Mouse (Mus musculus): Measurements from ENCODE around the gene Zfp764.
"Not testable (repeated sequence)": the region's sequence is repeated elsewhere in the genome, so short reads cannot be mapped to it uniquely, and the experiment has no call there.

Gene Zfp764

DNA sequence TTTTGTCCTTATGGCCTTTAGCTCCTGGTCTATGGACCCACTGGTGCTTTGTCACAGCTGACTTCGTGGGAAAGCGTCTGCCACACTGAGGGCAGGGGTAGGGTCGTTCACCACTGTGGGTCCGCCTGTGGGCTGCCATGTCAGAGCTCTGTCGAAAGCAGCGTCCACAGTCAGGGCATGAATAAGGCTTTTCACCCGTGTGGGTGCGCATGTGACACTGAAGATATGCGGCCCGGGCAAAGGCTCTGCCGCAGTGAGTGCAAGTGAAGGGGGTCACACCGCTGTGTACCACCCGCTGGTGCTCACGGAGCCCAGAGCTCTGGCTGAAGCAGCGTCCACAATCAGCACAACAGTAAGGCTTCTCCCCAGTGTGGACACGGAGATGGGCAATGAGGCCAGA, 15.1 kb downstream of the Zfp764 start:
- no peak for DNase-seq (ENCODE audit: low read depth)

DNA sequence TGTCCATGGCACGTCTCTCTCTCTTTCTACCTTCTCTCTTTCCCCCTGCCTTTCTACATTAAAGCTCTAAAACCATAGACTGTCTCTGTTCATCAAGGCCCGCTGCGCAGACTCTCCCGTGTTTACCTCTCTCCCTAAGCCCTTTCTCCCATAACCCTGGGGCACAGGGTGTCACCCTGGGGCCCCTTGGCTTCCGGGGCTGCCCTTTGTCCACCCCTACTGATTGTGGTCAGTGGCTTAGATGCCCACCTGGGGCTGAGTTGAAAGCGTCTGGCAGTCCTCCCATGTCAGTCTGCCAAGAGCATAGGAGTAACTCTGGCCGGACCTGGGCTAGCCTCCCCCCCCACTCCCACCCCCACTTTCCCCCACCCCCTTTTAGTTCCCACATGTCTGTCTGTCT, 16.3 kb downstream of the Zfp764 start:
- DNase-seq (ENCODE audit: low read depth) = no peak

DNA sequence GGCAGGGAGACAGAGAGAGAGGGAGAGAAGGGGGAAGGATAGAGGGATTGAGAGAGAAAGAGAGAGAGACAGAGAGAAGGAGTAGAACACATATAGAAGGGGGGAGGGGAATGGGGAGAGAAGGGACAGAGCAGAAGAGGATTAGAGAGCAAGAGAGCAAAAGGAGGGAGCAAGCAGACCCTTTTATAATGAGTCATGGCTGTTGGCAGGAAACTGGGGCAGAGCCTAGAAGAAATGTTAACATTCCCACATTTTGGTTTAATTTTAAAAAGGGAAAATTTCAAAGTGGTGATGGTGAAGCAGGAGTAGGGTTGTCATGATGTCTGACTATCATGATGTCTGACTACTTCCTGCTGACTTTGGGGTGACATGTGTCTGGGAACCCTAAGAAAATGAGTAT, 18.4 kb downstream of the Zfp764 start:
- DNase-seq (ENCODE audit: low read depth) = not testable (repeated sequence)

DNA sequence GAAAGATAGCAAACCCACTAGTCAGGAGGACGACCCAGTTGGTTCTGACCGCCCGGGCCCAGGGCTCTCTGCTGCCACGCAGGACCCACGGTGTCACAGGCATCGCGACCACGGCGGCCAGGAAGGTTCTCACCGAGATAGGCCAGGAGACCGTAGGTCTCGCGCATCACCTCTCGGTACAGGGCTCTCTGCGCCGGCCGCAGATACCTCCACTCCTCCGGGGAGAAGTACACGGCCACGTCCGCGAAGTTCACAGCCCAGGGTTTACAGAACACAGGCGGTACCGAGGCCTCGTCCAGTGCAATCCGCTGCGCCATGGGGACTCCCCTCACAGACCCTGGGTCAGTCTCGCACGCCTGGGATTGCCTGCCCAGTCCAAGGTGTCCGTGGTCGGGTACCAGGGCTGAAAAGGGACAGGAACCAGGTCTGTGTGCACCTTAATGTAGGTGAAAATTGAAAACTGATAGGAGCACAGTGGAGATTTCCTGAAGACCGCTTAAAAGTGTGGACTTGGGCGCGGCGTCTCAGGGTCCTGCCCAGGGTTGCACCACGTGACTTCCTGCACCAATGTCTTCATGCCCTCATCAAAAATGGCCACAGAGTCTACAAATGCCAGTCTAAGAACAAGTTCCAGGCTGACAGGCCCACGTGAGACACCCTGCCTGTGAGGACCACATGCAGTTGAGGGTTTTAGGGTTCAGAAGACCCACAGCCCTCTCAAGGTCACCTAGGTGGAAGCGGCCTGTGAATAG, 19.8 kb downstream of the Zfp764 start, which contains the start of gene 9130019O22Rik:
Gene 9130019O22Rik (minus strand): TSS at position 526 of the 752 bp plus-strand sequence.
- DNase-seq (ENCODE audit: low read depth) = peak; percentile 97

DNA sequence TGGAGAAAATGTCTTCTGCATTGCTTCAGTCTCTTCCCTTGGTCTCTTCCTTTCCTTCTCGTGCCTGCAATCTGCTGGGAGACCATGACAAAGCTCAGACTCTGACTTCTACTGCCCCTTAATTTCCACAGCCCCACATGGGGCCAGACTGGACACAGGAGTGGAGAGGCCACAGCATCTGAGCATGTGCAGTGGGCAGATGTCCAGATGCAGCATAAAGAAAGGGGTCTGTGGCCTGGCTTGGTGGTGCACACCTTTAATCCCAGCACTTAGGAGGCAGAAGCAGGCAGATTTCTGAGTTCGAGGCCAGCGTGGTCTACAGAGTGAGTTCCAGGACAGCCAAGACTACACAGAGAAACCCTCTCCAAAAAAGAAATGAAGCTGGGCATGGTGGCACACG, 21.1 kb downstream of the Zfp764 start:
- not testable (repeated sequence) for DNase-seq (ENCODE audit: low read depth)

DNA sequence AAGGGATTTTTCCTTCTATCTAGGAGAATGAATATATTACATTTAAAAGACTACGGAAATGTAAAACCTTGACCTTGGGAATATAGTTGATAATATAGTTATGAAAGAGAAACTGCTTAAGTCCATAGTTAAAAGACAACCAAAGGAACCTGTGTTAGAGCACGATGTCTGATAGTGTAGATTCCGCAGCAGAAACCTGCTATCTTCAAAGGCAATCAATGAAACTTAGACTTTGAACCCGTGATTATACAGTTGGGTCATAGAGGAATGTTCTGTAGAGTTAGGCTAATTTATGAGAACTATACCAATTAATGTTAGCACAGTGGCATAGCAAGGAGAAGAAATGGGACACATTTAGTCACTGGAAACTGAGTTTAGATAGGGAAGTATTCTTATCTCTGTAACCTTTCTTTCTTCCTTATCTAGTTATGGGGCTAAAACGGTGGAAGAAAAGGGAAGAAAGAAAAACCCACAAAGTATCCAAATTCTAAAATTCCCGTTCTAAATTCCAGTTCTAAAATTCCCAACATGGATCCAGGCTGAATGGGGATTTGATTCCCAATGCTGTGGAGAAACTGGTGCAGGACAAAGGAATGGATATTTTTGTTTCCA, 28.2 kb downstream of the Zfp764 start:
- no peak for DNase-seq (ENCODE audit: low read depth)

DNA sequence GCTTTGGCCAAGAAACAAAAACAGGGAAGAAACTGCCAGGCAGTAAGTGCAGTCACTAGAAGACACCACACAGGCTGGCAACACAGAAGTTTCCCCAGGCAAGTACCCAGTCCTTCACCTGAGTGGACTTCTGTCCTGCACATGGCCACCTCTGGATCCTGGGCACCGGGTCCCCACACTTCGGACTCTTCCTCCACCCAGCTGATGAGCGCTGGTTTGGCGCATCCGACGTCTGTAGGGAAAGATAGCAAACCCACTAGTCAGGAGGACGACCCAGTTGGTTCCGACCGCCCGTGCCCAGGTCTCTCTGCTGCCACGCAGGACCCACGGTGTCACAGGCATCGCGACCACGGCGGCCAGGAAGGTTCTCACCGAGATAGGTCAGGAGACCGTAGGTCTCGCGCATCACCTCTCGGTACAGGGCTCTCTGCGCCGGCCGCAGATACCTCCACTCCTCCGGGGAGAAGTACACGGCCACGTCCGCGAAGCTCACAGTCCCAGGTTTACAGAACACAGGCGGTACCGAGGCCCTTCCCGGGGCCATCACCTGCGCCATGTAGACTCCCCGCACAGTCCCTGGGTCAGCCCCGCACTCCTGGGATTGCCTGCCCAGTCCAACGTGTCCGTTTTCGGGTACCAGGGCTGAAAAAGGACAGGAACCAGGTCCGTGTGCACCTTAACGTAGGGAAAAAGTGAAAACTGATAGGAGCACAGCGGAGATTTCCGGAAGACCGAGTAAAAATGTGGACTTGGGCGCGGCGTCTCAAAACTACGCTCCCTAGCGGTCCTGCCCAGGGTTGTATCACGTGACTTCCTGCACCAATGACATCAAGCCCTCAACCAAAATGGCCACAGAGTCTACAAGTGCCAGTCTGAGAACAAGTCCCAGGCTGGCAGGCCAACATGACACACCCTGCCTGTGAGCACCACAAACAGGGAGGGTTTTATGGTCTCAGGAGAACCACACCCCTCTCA, 31.1 kb downstream of the Zfp764 start, which contains the start of gene Zfp747:
Gene Zfp747 (minus strand): TSS at position 780 of the 975 bp plus-strand sequence.
- peak; percentile 99 for DNase-seq (ENCODE audit: low read depth)

DNA sequence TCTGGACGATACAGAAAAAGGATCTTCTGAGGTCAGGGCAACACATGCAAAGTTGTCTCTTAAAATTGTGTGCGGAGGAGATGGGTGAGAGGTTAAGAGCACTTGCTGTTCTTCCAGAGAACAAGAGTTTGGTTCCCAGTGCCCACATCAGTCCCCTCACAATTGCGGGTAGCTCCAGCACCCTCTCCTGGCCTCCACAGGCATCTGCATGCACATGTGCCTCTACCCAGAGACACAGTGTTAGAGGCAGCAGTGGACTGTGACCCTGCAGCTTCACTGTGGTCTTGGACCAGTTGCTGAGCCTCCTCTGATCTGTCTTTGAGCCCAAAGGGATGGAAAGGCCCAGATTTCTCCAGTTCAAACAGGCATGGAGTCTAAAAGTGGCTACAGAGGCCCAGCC, 34.8 kb downstream of the Zfp764 start:
- not testable (repeated sequence) for DNase-seq (ENCODE audit: low read depth)

DNA sequence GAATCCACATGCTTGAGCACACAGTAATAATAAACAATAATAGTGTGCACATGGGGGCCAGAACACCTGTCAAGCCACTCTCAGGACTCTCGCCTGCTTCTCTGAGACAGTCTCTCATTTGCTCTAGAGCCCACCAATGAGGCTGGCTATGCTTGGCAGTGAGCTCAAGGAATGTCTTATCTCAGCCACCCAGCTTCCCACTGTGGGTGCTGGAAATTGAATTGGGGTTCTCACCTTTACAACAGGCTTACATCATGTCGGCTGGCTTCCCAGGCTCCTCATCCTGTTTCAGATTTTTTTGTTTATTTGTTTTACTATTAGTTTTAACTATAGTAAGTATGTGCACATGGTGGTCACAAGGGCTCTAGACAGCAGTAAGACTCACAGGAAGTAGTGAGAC, 35.4 kb downstream of the Zfp764 start:
- no peak for DNase-seq (ENCODE audit: low read depth)

DNA sequence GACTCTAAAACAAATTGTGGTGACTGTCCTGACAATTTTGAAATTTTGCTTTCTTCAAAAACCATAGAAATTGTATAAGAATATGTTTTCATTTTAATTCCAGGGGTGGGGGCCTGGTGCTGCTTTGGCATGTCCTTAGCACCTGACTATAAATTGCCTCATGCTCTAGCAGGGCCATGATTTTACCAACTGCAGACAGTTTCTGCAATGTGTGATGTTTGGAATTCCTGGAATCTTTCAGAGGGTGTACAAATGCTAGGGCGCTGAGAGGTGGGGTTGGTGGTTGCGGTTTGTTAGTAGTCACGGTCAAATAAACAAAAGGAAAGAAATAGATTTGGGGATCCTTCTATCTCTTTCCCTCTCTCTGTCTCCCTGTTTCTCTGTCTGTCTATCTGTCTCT, 40.4 kb downstream of the Zfp764 start:
- no peak for DNase-seq (ENCODE audit: low read depth)

DNA sequence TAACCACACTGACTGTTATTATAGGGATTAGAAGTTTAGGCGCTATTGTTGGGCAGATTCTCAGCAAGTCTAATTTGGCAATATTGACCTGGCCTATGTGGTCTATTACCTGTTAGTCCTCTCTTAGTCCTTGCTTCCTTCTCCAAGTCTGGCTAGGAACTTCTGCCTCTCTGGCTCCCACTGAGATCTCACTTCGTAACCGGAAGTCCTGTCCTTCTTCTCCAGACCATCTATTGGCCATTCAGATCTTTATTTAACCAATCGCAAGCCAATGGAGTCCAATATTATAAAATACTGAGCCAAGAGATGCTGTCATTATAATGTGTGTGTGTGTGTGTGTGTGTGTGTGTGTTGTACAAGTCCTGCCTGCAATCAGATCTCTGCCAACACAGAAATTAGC, 42.5 kb downstream of the Zfp764 start:
- DNase-seq (ENCODE audit: low read depth) = no peak

DNA sequence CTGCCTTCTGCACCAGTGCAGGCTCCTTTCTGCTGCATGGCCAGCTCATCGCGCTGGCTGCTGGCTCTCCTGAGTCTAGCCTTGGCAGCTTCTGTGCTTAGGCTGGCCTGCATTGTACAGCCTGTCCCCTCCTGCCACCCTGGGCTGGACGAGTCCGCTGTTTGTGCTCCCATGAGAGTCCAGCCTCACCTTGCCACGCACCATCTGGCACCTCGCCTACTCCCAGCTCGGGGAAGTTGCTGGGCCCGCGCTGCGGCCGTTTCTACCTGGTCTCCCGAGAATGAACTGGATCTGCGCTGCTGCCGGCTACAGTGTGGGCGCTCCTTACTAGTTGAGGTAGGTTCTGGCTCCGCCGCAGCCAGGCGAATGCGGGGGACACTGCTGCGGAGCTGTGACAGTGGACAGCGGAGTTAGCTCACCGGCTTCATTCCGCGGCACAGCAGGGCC, 43.1 kb downstream of the Zfp764 start:
- DNase-seq (ENCODE audit: low read depth) = no peak

DNA sequence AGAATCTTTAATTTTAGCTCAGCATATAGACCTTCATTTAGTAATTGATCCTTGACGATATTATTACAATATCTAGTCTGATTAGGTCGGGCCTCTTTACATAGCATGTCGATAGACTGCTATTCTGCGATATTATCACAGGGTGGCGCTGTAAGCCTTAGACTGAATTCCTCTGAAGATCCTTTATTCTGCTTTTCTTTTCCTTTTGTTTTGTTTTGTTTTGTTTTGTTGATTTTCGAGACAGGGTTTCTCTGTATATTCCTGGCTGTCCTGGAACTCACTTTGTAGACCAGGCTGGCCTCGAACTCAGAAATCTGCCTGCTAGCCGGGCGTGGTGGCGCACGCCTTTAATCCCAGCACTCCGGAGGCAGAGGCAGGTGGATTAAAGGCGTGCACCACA, 44.2 kb downstream of the Zfp764 start:
- peak; percentile 86 for DNase-seq (ENCODE audit: low read depth)

DNA sequence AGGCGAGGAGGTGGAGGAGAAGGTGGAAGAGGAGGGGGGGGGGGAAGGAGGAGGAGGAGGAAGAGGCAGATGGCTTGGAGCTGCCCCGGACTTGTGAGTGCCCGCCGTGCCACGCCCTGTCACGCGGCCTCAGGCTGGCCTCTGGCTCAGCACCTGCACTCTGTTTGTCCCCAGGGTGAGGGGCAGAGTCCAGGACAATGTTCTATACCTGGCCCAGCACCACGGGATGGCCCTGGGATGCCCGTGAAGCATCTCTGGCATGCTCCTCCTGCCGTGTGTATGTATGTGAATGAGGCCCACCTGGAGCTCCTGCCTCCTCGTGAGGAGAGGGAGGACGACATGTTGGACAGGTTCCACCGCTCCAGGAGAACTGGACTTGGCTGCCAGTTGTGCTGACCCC, 45.2 kb downstream of the Zfp764 start:
- no peak for DNase-seq (ENCODE audit: low read depth)

DNA sequence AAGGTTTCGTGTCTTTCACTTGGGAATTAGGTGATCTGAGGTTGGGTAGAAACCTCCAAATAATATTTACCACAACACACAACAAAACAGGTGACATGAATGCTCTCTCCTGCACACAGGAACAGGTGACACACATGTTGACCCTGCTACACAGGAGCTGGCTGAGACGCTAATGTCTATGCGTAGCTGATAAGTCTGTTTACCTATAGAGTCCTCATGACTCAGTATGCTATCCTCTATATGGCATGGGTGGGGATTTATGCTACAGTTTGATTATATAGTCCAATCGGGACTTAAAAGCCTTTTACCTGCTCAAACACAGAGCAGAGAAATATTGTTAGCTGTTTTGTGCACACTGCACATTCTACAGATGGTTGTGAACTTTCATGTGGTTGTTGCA, 46.4 kb downstream of the Zfp764 start:
- DNase-seq (ENCODE audit: low read depth) = no peak

DNA sequence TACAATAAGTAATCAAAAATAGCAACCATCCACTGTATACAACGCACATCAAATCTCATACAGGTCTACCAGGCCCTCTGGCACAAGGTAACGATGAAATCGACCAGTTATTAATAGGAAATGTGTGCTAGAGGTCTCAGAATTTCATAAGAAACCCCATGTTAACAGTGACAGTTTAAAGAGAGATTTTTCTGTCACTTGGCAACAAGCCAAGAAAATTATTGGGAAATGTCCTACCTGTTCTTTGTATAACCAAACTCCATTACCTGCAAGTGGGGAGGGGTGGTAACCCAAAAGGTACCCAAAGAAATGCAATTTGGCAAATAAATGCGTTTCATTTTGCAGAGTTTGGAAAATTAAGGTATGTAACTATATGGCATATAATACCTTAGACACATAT, 48.1 kb downstream of the Zfp764 start:
- DNase-seq (ENCODE audit: low read depth) = no peak

DNA sequence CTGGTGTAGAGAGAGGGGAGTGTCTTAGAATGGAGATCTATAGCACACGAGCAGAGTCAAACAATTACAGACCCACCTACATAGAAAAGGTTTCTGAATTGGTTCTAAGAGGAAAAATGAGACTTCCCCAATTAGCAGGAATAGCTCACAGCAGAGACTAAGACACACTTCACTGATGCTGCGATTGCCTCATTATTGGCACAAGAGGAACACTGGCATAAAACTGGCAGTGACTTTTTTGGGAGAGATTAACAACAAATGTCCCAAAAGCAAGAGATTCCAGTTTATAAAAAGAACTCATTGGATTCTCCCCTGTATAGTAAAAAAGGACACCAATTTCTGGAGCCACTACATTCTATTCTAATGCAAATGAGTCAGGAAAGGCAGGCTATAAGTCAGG, 48.8 kb downstream of the Zfp764 start:
- no peak for DNase-seq (ENCODE audit: low read depth)

DNA sequence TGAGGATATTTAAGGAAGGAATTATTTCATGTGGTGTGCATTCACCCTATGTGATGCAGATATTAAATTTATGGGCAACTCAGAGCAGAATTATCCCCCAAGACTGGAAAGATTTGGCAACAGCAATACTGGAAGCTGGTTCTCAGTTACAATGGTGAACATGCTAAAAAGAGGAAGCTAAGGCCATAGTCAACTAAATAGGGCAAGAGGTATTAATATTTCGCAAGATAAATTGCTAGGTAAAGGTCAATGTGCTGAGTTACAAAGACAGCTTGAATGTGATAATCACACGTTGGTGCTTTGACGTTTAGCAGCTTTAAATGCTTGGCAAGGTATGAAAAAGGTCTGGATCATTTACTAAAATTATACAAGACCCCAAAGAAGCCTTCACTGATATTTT, 50.8 kb downstream of the Zfp764 start:
- DNase-seq (ENCODE audit: low read depth) = no peak

All from induced T-regulatory cell, adult 2 months (primary cell).